Mouse (Mus musculus): ENCODE measurements around the gene Zfp628. TPM values are rescaled to one million over a fixed set of nuclear protein-coding genes. Genes with fewer than 3 reads are reported as not detected.

The Zfp628 gene
- polyA plus RNA-seq, 1 experiment: 8.0 TPM

DNA sequence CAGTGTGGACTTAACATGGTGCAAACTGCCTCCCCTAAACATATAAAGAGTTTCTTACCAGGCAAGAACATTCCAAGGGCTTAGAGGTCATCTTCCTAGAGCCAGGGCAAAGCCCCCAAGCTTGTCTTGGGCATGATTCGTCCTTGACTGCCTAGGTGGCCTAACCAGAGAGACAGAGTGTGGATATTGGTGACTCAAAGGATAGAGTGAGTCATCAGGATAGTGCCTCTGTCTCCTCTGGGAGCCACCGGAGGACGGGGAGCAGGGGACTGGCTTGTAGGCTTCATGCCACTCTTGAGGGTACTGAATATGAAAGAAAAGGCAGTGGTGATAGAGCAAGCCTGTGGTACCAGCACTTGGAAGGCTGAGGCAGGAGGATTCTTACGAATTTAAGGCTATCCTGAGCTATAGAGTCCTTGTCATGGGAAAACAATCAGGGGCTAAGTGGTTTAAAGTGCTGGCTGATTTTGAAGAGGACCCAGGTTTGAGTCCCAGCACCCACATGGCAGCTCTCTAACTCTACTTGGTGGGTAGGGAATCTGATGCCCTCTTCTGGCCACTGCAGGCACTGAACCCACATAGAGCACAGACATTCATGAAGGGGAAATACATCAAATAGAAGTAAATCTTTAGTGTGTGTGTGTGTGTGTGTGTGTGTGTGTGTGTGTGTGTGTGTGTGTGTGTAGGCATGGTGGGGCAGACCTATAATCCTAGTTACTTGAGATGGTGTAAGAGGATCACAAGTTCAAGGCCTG lies 19.3 kb downstream of the Zfp628 start:
- H3K4me2 ChIP-seq (ENCODE audit: low read depth): no peak overlapping the region
- H3K27me3 ChIP-seq (ENCODE audit: control insufficient read depth, insufficient read depth, insufficient read length): no peaks in the 10 kb centered on the region
- H3K79me2 ChIP-seq (ENCODE audit: control insufficient read depth, insufficient read depth): no peaks in the 10 kb centered on the region
- H3ac ChIP-seq (ENCODE audit: control insufficient read depth, insufficient read length): no peak overlapping the region
- no peak overlapping the region for H3K4me3 ChIP-seq
- TF ChIP-seq TCF12 (IDR thresholded peaks at IDR 0.05; ENCODE audit: insufficient read depth, poor library complexity, severe bottlenecking) (no peak), POLR2AphosphoS2 (IDR thresholded peaks at IDR 0.05; ENCODE audit: insufficient read length, low read depth) (no peak), CEBPB (IDR thresholded peaks at IDR 0.05; ENCODE audit: insufficient read depth, poor library complexity, severe bottlenecking) (no peak), REST (IDR thresholded peaks at IDR 0.05; ENCODE audit: insufficient read depth, insufficient read length) (no peak), MYOG (IDR thresholded peaks at IDR 0.05; ENCODE audit: control insufficient read depth in 1 of 3, insufficient read depth in 1 of 3, insufficient read length in 2 of 3, low read depth in 2 of 3) (no peak), E2F4 (IDR thresholded peaks at IDR 0.05; ENCODE audit: insufficient read depth) (no peak)
- no peaks in the 10 kb centered on the region for H3K36me3 ChIP-seq (ENCODE audit: control insufficient read depth, insufficient read depth)

DNA sequence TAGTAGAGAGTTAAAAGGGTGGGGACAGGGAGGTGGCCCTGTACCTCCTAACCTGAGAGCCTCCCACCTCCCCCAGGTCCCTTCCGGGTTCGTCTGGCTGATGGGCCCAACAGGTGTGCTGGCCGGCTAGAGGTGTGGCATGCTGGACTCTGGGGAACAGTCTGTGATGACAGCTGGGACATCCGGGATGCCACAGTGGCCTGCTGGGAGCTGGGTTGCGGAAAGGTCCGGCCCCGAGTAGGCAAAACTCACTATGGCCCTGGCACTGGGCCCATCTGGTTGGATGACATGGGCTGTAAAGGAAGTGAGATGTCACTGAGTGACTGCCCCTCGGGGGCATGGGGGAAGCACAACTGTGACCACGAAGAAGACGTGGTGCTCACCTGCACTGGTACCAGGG lies 21.8 kb downstream of the Zfp628 start:
- Histone ChIP-seq H3K79me2 (ENCODE audit: control insufficient read depth, insufficient read depth) (no peaks in the 10 kb centered on the region), H3ac (ENCODE audit: control insufficient read depth, insufficient read length) (no peak overlapping the region), H3K4me2 (ENCODE audit: low read depth) (no peak overlapping the region), H3K27me3 (ENCODE audit: control insufficient read depth, insufficient read depth, insufficient read length) (no peaks in the 10 kb centered on the region), H3K36me3 (ENCODE audit: control insufficient read depth, insufficient read depth) (no peaks in the 10 kb centered on the region), H3K4me3 (no peak overlapping the region)
- TF ChIP-seq MYOD1 (IDR thresholded peaks at IDR 0.05; ENCODE audit: control insufficient read depth in 1 of 3, insufficient read length in 2 of 3, low read depth in 2 of 3): peak in 1 of 3 experiments; percentile 20
- no peak for TF ChIP-seq POLR2A (IDR thresholded peaks at IDR 0.05; ENCODE audit: insufficient read length, low read depth)
- peak in 1 of 3 experiments; percentile 5 for TF ChIP-seq MYOG (IDR thresholded peaks at IDR 0.05; ENCODE audit: control insufficient read depth in 1 of 3, insufficient read depth in 1 of 3, insufficient read length in 2 of 3, low read depth in 2 of 3)

DNA sequence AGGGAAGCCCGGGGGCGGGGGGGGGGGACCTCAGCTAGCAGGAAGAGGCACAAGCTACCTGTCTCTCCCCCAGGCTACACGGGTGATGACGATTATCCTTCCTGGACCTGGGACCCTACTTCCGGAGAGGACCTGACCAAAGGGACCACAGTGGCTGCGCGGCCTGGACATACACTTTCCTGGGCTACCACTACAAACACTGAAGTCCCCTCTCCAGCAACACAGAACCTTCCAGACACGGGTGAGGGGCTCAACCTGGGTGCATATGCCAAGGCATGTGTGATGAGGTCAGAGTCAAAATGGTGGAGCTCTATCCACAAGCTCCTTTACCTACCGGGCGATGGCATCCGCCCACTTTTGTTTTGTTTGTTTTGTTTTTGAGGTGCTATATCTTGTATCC lies 22.4 kb downstream of the Zfp628 start:
- no peak overlapping the region for H3K4me2 ChIP-seq (ENCODE audit: low read depth)
- H3ac ChIP-seq (ENCODE audit: control insufficient read depth, insufficient read length): no peak overlapping the region

DNA sequence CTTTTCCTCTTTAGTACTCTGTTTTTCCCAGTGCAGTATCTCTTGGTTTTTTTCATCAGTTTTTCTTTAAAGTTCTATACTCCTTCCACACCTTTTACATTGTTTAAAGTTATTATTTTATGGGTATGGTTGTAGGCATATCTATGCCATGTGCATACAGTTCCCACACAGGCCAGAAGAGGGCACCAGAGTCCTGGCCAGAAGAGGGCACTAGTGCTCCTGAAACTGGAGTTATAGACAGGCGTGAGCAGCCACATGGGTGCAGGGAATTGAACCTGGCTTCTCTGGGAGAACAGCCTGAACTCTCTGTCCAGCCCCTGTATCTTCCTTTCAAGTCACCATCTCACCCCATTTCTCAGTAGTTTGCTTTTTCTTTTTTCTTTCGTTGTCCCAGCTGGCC lies 23.4 kb downstream of the Zfp628 start:
- no peaks in the 10 kb centered on the region for H3K27me3 ChIP-seq (ENCODE audit: control insufficient read depth, insufficient read depth, insufficient read length)
- no peak overlapping the region for H3K4me2 ChIP-seq (ENCODE audit: low read depth)
- no peak overlapping the region for H3K4me3 ChIP-seq
- no peak for TF ChIP-seq MAX (IDR thresholded peaks at IDR 0.05; ENCODE audit: low read depth)
- no peak for TF ChIP-seq E2F4 (IDR thresholded peaks at IDR 0.05; ENCODE audit: insufficient read depth)
- no peak for TF ChIP-seq SRF (IDR thresholded peaks at IDR 0.05; ENCODE audit: control insufficient read depth, insufficient read length, low read depth)
- no peak for TF ChIP-seq USF1 (IDR thresholded peaks at IDR 0.05; ENCODE audit: low read depth)
- no peak for TF ChIP-seq CEBPB (IDR thresholded peaks at IDR 0.05; ENCODE audit: insufficient read depth, poor library complexity, severe bottlenecking)
- TF ChIP-seq REST (IDR thresholded peaks at IDR 0.05; ENCODE audit: insufficient read depth, insufficient read length): no peak
- TF ChIP-seq MYOD1 (IDR thresholded peaks at IDR 0.05; ENCODE audit: control insufficient read depth in 1 of 3, insufficient read length in 2 of 3, low read depth in 2 of 3): no peak
- no peak for TF ChIP-seq POLR2AphosphoS2 (IDR thresholded peaks at IDR 0.05; ENCODE audit: insufficient read length, low read depth)
- TF ChIP-seq POLR2A (IDR thresholded peaks at IDR 0.05; ENCODE audit: insufficient read length, low read depth): no peak
- TF ChIP-seq MYOG (IDR thresholded peaks at IDR 0.05; ENCODE audit: control insufficient read depth in 1 of 3, insufficient read depth in 1 of 3, insufficient read length in 2 of 3, low read depth in 2 of 3): no peak
- no peak for TF ChIP-seq TCF3 (IDR thresholded peaks at IDR 0.05; ENCODE audit: insufficient read length, low read depth)
- no peak for TF ChIP-seq TCF12 (IDR thresholded peaks at IDR 0.05; ENCODE audit: insufficient read depth, poor library complexity, severe bottlenecking)
- no peaks in the 10 kb centered on the region for H3K36me3 ChIP-seq (ENCODE audit: control insufficient read depth, insufficient read depth)
- H3K79me2 ChIP-seq (ENCODE audit: control insufficient read depth, insufficient read depth): no peaks in the 10 kb centered on the region
- H3ac ChIP-seq (ENCODE audit: control insufficient read depth, insufficient read length): no peak overlapping the region

More for the DNA sequence above, 22.4 kb downstream of the Zfp628 start:
- no peak overlapping the region for H3K4me3 ChIP-seq
- TF ChIP-seq MYOD1 (IDR thresholded peaks at IDR 0.05; ENCODE audit: control insufficient read depth in 1 of 3, insufficient read length in 2 of 3, low read depth in 2 of 3) (no peak), MAX (IDR thresholded peaks at IDR 0.05; ENCODE audit: low read depth) (no peak), E2F4 (IDR thresholded peaks at IDR 0.05; ENCODE audit: insufficient read depth) (no peak), MYOG (IDR thresholded peaks at IDR 0.05; ENCODE audit: control insufficient read depth in 1 of 3, insufficient read depth in 1 of 3, insufficient read length in 2 of 3, low read depth in 2 of 3) (no peak), TCF3 (IDR thresholded peaks at IDR 0.05; ENCODE audit: insufficient read length, low read depth) (no peak), CEBPB (IDR thresholded peaks at IDR 0.05; ENCODE audit: insufficient read depth, poor library complexity, severe bottlenecking) (no peak), POLR2AphosphoS2 (IDR thresholded peaks at IDR 0.05; ENCODE audit: insufficient read length, low read depth) (no peak), SRF (IDR thresholded peaks at IDR 0.05; ENCODE audit: control insufficient read depth, insufficient read length, low read depth) (no peak), USF1 (IDR thresholded peaks at IDR 0.05; ENCODE audit: low read depth) (no peak), POLR2A (IDR thresholded peaks at IDR 0.05; ENCODE audit: insufficient read length, low read depth) (no peak), TCF12 (IDR thresholded peaks at IDR 0.05; ENCODE audit: insufficient read depth, poor library complexity, severe bottlenecking) (no peak), REST (IDR thresholded peaks at IDR 0.05; ENCODE audit: insufficient read depth, insufficient read length) (no peak)
- H3K36me3 ChIP-seq (ENCODE audit: control insufficient read depth, insufficient read depth): no peaks in the 10 kb centered on the region
- no peaks in the 10 kb centered on the region for H3K27me3 ChIP-seq (ENCODE audit: control insufficient read depth, insufficient read depth, insufficient read length)
- no peaks in the 10 kb centered on the region for H3K79me2 ChIP-seq (ENCODE audit: control insufficient read depth, insufficient read depth)

DNA sequence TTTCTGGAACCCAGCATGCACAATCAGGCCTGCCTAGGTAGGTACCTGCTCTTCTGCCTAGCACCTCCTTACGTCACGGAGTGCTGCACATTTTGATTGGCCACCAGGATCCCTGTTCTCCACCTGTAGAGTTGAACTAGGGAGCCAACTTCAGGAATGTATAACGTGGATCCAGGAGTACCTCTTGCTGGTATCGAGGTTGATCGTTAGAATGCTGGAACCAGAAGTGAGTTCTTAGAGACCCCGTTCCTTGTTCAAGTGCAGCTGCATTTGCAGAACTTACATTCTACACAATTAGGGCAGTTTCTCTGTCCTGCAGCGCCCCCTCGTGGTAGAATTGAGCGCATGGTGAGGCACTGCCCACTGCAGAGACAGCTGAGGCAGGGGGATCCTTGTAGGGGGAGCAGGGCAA lies 25.1 kb downstream of the Zfp628 start:
- Histone ChIP-seq H3K36me3 (ENCODE audit: control insufficient read depth, insufficient read depth) (no peaks in the 10 kb centered on the region), H3K4me2 (ENCODE audit: low read depth) (no peak overlapping the region), H3K27me3 (ENCODE audit: control insufficient read depth, insufficient read depth, insufficient read length) (no peaks in the 10 kb centered on the region), H3K79me2 (ENCODE audit: control insufficient read depth, insufficient read depth) (no peaks in the 10 kb centered on the region), H3ac (ENCODE audit: control insufficient read depth, insufficient read length) (no peak overlapping the region), H3K4me3 (no peak overlapping the region)
- TF ChIP-seq POLR2AphosphoS2 (IDR thresholded peaks at IDR 0.05; ENCODE audit: insufficient read length, low read depth) (no peak), USF1 (IDR thresholded peaks at IDR 0.05; ENCODE audit: low read depth) (no peak), TCF12 (IDR thresholded peaks at IDR 0.05; ENCODE audit: insufficient read depth, poor library complexity, severe bottlenecking) (no peak), REST (IDR thresholded peaks at IDR 0.05; ENCODE audit: insufficient read depth, insufficient read length) (no peak), SRF (IDR thresholded peaks at IDR 0.05; ENCODE audit: control insufficient read depth, insufficient read length, low read depth) (no peak), CEBPB (IDR thresholded peaks at IDR 0.05; ENCODE audit: insufficient read depth, poor library complexity, severe bottlenecking) (no peak), TCF3 (IDR thresholded peaks at IDR 0.05; ENCODE audit: insufficient read length, low read depth) (no peak), POLR2A (IDR thresholded peaks at IDR 0.05; ENCODE audit: insufficient read length, low read depth) (no peak), E2F4 (IDR thresholded peaks at IDR 0.05; ENCODE audit: insufficient read depth) (no peak), MYOG (IDR thresholded peaks at IDR 0.05; ENCODE audit: control insufficient read depth in 1 of 3, insufficient read depth in 1 of 3, insufficient read length in 2 of 3, low read depth in 2 of 3) (no peak), MYOD1 (IDR thresholded peaks at IDR 0.05; ENCODE audit: control insufficient read depth in 1 of 3, insufficient read length in 2 of 3, low read depth in 2 of 3) (no peak)

Data from myocyte (in vitro differentiated cells).